Mouse (Mus musculus) forebrain, embryonic 10.5 days (tissue): ENCODE data around the gene Lypd5. TPM values are rescaled to one million over a fixed set of nuclear protein-coding genes. Genes with fewer than 3 reads are reported as not detected.
A peak's percentile ranks its signal among the peaks of the same experiment; 100 is the strongest.
"Not testable (repeated sequence)": the region's sequence is repeated elsewhere in the genome, so short reads cannot be mapped to it uniquely, and the experiment has no call there.

Experiments used
- DNase-seq: peaks from one replicate; pipeline ENCODE4 v3.0.0-alpha.2; 2017; ENCODE audit warnings: low spot score; ENCODE audit errors: extremely low spot score
- H3K27ac ChIP-seq: fragments of 300-500 bp; sonication (generic); 2 replicates; pipeline ENCODE4 v1.5.1; 2016; ENCODE audit warnings: mild to moderate bottlenecking
- H3K27me3 ChIP-seq: fragments of 300-500 bp; sonication (generic); 2 replicates; pipeline ENCODE4 v1.6.1; 2016; ENCODE audit warnings: mild to moderate bottlenecking; ENCODE audit not compliant: poor library complexity, severe bottlenecking
- H3K36me3 ChIP-seq: fragments of 300-500 bp; sonication (generic); replicated peaks from 2 replicates; pipeline ENCODE4 v1.6.1; 2016; ENCODE audit warnings: mild to moderate bottlenecking, moderate library complexity
- H3K4me1 ChIP-seq: fragments of 300-500 bp; sonication (generic); 2 replicates; pipeline ENCODE4 v1.6.1; 2016
- H3K4me3 ChIP-seq: fragments of 300-500 bp; sonication (generic); 2 replicates; pipeline ENCODE4 v1.5.1; 2016; ENCODE audit warnings: mild to moderate bottlenecking, moderate library complexity
- H3K9me3 ChIP-seq: fragments of 300-500 bp; sonication (generic); 2 replicates; pipeline ENCODE4 v1.6.1; 2016; ENCODE audit warnings: mild to moderate bottlenecking, moderate library complexity
- WGBS: fragments of 180-500 bp; shearing (Covaris S2); methylation state at CpG from one replicate; pipeline ENCODE4 v1.1.7; 2016; 5-methylcytosine and 5-hydroxymethylcytosine counted together
- microRNA-seq: library from miRNA; unstranded; fragments of <30 nt; microRNA quantifications from one replicate; pipeline ENCODE4, GENCODE M21; 2017
- polyA plus RNA-seq: library from polyadenylated mRNA; unstranded; fragments of >200 nt; fragmentation: Nextera tagmentation; extraction: Ambion mirVana; gene quantifications from 2 replicates; pipeline ENCODE4 v1.2.1, GENCODE M21; 2016

Gene Lypd5
- polyA plus RNA-seq, 1 experiment from 2014 or later: not detected

DNA sequence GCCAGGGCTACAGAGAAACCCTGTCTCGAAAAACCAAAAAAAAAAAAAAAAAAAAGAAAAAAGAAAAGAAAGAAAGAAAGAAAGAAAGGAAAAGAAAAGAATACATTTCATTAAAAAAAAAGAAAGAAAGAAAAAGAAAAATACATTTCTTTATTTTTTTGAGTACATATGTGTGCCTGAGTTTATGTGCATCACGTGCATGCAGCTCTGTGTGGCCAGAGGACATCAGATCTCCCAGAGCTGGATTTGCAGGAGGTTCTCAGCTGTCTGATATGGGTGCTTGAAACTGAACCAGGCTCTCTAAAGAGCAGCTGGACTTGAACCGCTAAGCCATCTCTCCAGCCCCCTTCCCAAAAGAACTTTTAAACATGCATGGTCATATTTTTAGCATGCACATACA, 45.1 kb downstream of the Lypd5 start:
- Histone ChIP-seq H3K4me1 (peaks cover 7% of the 10 kb centered on the region), H3K27ac (no peak overlapping the region), H3K9me3 (no peaks in the 10 kb centered on the region), H3K27me3 (no peaks in the 10 kb centered on the region), H3K4me3 (no peak overlapping the region), H3K36me3 (no peaks in the 10 kb centered on the region)
- DNase-seq: no peak
- WGBS: 79% methylated on average over 3 of the region's 3 CpGs

DNA sequence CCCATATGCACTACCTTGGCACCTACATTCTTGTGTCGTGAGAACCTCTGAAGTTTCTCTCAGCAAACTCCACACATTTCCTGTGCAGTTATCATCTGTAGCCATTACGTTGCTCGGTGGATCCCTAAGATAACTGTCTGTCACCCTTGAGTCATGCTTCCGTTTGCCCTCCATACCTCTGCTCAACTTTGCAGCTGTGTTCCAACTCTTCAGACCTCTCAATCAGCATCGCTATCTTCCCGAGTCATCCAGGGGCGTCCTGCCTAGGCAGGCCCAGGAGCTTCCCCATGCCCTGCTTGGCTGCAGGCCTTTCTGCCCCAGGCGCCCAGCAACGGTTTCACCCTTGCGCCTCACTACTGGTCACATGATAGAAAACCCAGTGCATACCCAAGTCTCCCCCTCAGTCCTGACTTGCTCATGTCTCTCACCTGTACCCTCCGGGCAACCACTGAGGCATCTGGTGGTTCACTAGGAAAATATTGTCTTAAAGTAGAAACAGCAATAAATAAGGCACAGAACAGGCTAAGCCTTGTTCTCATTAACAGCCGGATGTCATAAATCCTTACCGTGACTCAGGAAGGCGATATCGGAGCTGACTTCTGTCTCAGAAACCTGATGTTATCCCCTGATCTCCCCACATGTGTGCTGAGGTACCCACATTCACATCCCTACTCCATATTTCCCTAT, 45.6 kb downstream of the Lypd5 start:
- Histone ChIP-seq H3K9me3 (no peaks in the 10 kb centered on the region), H3K27me3 (no peaks in the 10 kb centered on the region), H3K36me3 (no peaks in the 10 kb centered on the region), H3K27ac (no peak overlapping the region), H3K4me3 (no peak overlapping the region), H3K4me1 (peaks cover 10% of the 10 kb centered on the region)
- WGBS: 87% methylated on average over 15 of the region's 15 CpGs
- DNase-seq: no peak

DNA sequence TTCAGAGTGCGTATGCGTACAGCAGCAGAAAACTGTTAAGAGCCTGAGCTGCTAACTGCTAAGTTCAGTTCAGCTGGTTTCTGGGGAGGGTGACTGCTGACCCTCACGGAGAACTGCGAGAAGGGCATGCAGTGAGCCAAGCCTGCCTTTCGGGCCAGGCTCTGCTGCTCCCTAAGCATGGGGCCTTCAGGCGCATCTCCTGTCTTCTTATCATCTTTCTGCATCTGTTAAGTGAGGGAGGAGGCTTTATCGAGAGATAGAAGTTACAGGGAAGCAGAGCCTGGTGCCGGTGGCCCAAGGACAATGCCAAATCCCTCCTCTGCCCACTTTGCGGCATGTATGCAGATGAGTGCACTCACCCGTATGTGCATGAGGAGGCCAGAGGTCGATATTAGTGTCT, 47.8 kb downstream of the Lypd5 start:
- Histone ChIP-seq H3K27me3 (no peaks in the 10 kb centered on the region), H3K9me3 (no peaks in the 10 kb centered on the region), H3K4me1 (peaks cover 18% of the 10 kb centered on the region; the same call in 1 of the 2 replicates), H3K27ac (no peak overlapping the region), H3K36me3 (peaks cover 9% of the 10 kb centered on the region), H3K4me3 (no peak overlapping the region)
- no peak for DNase-seq
- 86% methylated on average over 11 of the region's 11 CpGs for WGBS

DNA sequence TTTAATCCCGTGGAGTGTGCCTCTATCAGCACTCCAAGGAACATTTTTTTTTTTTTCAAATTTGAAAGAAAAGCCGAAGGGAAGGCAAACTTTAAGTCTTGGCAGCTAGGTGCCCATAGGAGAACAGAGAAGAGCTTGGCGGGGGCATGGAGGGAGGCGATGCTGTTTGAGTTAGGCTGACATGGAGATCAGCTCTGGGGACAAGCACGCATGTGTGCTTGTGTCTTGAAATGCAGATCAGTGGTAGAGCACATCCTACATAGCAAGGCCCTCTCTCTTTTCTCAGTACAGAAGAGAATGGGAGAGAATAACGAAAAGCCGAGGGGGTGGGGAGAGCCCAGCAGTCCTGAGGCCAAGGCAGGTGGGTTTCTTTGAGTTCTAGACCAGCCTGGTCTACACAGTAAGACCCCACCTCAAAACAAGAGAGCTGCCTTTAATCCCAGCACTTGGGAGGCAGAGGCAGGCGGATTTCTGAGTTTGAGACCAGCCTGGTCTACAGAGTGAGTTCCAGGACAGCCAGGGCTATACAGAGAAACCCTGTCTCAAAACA, 49.4 kb downstream of the Lypd5 start:
- peaks cover 25% of the 10 kb centered on the region for H3K36me3 ChIP-seq
- 94% methylated on average over 8 of the region's 8 CpGs for WGBS
- no peak for DNase-seq
- H3K9me3 ChIP-seq: peaks cover 8% of the 10 kb centered on the region
- H3K27me3 ChIP-seq: no peaks in the 10 kb centered on the region
- H3K27ac ChIP-seq: no peak overlapping the region
- H3K4me3 ChIP-seq: no peak overlapping the region
- H3K4me1 ChIP-seq: peaks cover 18% of the 10 kb centered on the region; the same call in 1 of the 2 replicates

DNA sequence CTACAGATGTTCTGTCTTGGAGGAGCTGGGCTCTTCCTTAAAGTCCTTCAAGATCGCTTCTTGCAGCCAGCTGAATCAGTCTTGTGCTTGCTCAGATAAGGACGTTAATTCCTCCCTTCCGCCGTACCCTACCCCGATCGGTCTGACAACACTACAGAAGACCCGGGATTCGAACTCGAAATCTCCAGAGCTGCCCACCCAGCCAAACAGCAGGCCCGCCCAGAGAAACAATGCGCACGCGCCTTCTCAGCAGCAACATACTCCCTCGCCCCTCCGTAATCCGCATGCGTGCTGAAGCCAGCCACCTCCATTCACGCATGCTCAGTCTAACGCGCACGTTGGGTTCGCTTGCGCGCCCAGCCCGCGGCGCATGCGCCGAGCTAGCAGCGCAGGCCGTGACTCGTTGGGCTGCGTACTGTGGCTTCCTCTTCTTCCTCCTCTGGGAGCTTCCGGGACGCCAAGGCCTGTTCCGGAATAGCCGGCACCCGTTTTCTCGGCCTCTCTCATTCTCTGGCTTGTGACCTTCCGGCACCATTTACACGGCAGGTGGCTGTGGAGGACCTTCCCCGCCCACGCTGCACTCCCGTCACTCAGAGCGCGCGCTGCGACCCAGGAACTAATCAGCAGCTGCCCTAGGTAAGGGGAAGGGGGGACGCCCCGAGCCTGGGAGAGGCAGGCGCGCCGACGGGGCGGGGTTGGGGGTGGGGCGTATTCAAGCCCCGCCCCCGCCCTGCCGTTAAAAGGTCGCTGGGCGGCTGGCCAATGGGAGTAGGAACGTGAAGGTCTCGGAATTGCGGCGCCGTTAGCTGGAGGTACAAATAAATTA, 50.5 kb downstream of the Lypd5 start, which contains the start of gene Smg9:
Gene Smg9 (plus strand): TSS at position 364 of the 826 bp plus-strand sequence.
- peak within 1 kb of the TSS; percentile 95 for H3K27ac ChIP-seq
- WGBS: 2% methylated on average over 66 of the region's 66 CpGs
- peaks cover 18% of the 10 kb centered on the region; the same call in 1 of the 2 replicates for H3K4me1 ChIP-seq

DNA sequence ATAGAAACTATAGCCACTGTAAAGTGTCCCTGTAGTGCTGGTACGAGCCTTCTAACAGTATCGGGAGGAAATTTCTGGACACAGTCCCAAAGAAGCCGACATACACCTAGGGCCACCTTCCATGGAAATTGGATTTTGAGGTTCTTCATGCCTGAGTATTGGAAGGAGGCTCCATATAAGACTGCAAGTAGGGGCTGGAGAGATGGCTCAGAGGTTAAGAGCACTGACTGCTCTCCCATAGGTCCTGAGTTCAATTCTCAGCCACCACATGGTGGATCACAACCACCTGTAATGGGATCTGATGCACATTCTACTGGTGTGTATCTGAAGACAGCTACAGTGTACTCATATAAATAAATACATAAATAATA, 51.1 kb downstream of the Lypd5 start:
- Histone ChIP-seq H3K36me3 (peaks cover 41% of the 10 kb centered on the region), H3K27me3 (no peaks in the 10 kb centered on the region), H3K4me1 (peaks cover 18% of the 10 kb centered on the region; the same call in 1 of the 2 replicates), H3K9me3 (peaks cover 8% of the 10 kb centered on the region), H3K27ac (peak overlapping the region; percentile 95), H3K4me3 (peak overlapping the region; percentile 70)
- 24% methylated on average over 3 of the region's 3 CpGs for WGBS
- no peak for DNase-seq

More for the DNA sequence above, 50.5 kb downstream of the Lypd5 start, which contains the start of gene Smg9:
- DNase-seq: peak; percentile 95
- H3K9me3 ChIP-seq: peaks cover 8% of the 10 kb centered on the region
- peaks cover 35% of the 10 kb centered on the region for H3K36me3 ChIP-seq
- peak within 1 kb of the TSS; percentile 70 for H3K4me3 ChIP-seq
- no peaks in the 10 kb centered on the region for H3K27me3 ChIP-seq

DNA sequence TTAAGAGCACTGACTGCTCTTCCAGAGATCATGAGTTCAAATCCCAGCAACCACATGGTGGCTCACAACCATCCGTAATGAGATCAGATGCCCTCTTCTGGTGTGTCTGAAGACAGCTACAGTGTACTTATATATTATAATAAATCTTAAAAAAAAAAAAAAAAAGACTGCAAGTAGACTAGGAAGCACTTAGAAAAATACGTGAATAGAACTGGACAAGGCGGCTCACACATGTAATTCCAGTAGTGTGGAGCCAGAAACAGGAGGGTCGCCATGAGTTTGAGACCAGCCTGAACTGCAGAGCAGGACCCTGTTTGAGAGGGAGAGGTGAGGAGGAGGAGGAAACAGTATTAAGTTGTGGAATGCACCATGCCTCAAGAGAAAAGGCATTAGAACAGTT, 51.5 kb downstream of the Lypd5 start:
- H3K27ac ChIP-seq, DNase-seq, H3K27me3 ChIP-seq, H3K9me3 ChIP-seq: not testable (repeated sequence)
- Histone ChIP-seq H3K4me3 (peak overlapping the region; percentile 70), H3K36me3 (peaks cover 45% of the 10 kb centered on the region), H3K4me1 (peaks cover 18% of the 10 kb centered on the region; the same call in 1 of the 2 replicates)
- 92% methylated on average over 4 of the region's 4 CpGs for WGBS

DNA sequence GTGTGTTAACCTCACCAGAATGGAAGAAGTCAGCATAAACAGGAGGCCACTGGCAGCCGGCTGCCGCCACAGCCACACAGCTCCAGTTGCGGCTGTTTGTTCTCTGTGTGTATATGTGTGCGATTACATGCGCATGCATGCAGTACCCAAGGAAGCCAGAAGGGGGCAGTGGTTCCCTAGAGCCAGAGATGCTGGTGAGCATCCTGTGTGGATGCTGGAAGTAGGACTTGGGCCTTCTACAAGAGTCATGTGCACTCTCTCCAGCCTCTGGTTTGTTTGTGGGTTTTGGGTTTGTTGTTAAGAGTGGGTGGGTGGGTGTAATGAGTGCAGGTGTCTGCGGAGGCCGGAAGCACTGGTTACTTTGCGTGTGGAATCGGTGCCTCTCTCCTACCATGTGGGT, 53.9 kb downstream of the Lypd5 start:
- 98% methylated on average over 9 of the region's 9 CpGs for WGBS
- Histone ChIP-seq H3K4me3 (no peak overlapping the region), H3K36me3 (peaks cover 66% of the 10 kb centered on the region), H3K9me3 (peaks cover 8% of the 10 kb centered on the region), H3K27me3 (no peaks in the 10 kb centered on the region), H3K27ac (no peak overlapping the region), H3K4me1 (peaks cover 18% of the 10 kb centered on the region; the same call in 1 of the 2 replicates)
- no peak for DNase-seq

Small RNA genes lying within 50 kb of the gene (microRNA-seq; reads per million reads assigned to microRNA genes)
- gene Gm27592: not detected

Other genes with a start within 250 kb of the Lypd5 start
- gene Zfp112, start 236.9 kb upstream of the Lypd5 start, polyA plus RNA-seq: 3.3 and 4.0 TPM in 2 replicates
- gene Zfp235, start 215.0 kb upstream of the Lypd5 start, polyA plus RNA-seq: 12.3 and 13.1 TPM in 2 replicates
- gene Zfp114, start 174.1 kb upstream of the Lypd5 start, polyA plus RNA-seq: 4.9 and 6.3 TPM in 2 replicates
- gene Zfp111, start 137.8 kb upstream of the Lypd5 start, polyA plus RNA-seq: 9.2 and 11.3 TPM in 2 replicates
- 5.4 and 7.1 TPM in 2 replicates for gene Zfp109, start 111.6 kb upstream of the Lypd5 start, polyA plus RNA-seq
- 2.2 and 2.7 TPM in 2 replicates for gene Zfp108, start 94.4 kb upstream of the Lypd5 start, polyA plus RNA-seq
- 7.1 and 9.6 TPM in 2 replicates for gene Zfp93, start 78.8 kb upstream of the Lypd5 start, polyA plus RNA-seq
- 39.6 and 41.9 TPM in 2 replicates for gene Zfp61, start 48.0 kb upstream of the Lypd5 start, polyA plus RNA-seq
- gene Zfp94, start 32.5 kb upstream of the Lypd5 start, polyA plus RNA-seq: 12.9 and 13.2 TPM in 2 replicates
- gene Tescl, start 15.3 kb upstream of the Lypd5 start, polyA plus RNA-seq: 0.17 TPM in 1 of 2 replicates, not detected in the other
- gene Kcnn4, start 21.1 kb downstream of the Lypd5 start, polyA plus RNA-seq: 3.8 and 5.1 TPM in 2 replicates
- gene Smg9, start 50.4 kb downstream of the Lypd5 start, polyA plus RNA-seq: 26.5 and 28.5 TPM in 2 replicates
- gene Irgc1, start 103.1 kb downstream of the Lypd5 start, polyA plus RNA-seq: not detected in 2 replicates
- 1.1 and 1.3 TPM in 2 replicates for gene Plaur, start 113.3 kb downstream of the Lypd5 start, polyA plus RNA-seq
- gene Cadm4, start 132.8 kb downstream of the Lypd5 start, polyA plus RNA-seq: 9.3 and 10.0 TPM in 2 replicates
- gene Zfp428, start 157.8 kb downstream of the Lypd5 start, polyA plus RNA-seq: 111 and 113 TPM in 2 replicates
- gene AC161166.1, start 163.3 kb downstream of the Lypd5 start, polyA plus RNA-seq: 0.82 and 1.3 TPM in 2 replicates
- 6.9 and 7.3 TPM in 2 replicates for gene Irgq, start 181.5 kb downstream of the Lypd5 start, polyA plus RNA-seq
- not detected in 2 replicates for gene Pinlyp, start 196.9 kb downstream of the Lypd5 start, polyA plus RNA-seq
- gene Xrcc1, start 197.1 kb downstream of the Lypd5 start, polyA plus RNA-seq: 174 and 177 TPM in 2 replicates
- gene Ethe1, start 238.3 kb downstream of the Lypd5 start, polyA plus RNA-seq: 24.4 and 26.6 TPM in 2 replicates
- gene Zfp575, start 238.4 kb downstream of the Lypd5 start, polyA plus RNA-seq: 1.4 TPM in 2 replicates